Mouse (Mus musculus) heart, postnatal 0 days (tissue): ENCODE results near the gene Dnajc11.

Source experiments
- CTCF ChIP-seq: IDR thresholded peaks from 2 replicates; pipeline ENCODE4 v1.5.1; 2016; ENCODE audit warnings: antibody characterized with exemption, control low read depth, low read depth
- EP300 ChIP-seq: IDR thresholded peaks from 2 replicates; pipeline ENCODE4 v1.6.1; 2016; ENCODE audit warnings: antibody characterized with exemption, low read depth

GRCm38 (mm10) chr4:152022506-152022905 is 89.0 kb downstream of the Dnajc11 start:
- no peak for TF ChIP-seq CTCF
- no peak for TF ChIP-seq EP300
